Mouse (Mus musculus): ENCODE measurements at regions not wholly inside any gene's neighbourhood (a gene's known extent, or its start where the extent isn't known, plus 50 kb on each side); places are given as distances from the start of the nearest gene placed in this dataset.

DNA sequence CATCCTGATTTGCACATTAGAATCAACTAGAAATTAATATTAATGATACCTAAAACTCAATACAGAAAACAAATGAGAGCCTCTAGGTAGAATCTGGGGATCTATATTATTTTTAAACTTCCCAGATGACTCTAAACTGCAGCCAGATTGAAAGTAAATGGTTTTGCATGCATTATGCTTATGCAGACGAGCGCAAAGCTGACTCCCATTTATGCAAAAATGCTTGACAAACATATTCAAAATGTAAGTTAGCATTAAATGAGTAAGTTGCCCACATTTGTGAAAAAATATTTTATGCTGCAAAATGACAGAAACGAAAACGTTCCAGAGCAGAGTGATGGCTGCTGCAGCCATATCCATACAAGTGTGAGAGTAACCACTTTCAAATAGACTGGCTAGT lies 757.7 kb upstream of the Dppa4 start:
- no peak for ATAC-seq (replicated peaks; ENCODE audit: insufficient number of reproducible peaks, low FRiP score, low TSS enrichment, low read depth)

DNA sequence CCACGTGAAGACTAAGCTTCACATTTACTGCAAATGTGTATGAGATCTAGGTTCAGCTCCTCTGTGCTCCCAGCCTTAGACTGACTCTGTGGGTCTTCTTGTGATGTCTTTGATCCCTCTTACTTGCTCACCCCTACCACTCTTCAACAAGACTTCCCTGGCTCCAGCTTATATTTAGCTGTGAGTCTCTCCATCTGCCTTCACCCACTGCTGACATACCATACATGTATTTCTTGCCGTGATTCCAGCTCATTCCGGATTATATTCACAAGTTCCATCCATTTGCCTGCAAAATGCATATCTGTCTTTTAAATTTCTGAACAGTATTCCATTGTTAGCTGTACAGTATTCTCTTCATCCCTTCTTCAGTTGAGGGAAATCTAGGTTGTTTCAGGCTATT lies 756.9 kb upstream of the Dppa4 start:
- DNase-seq (ENCODE audit: low spot score) (no peak), ATAC-seq (replicated peaks; ENCODE audit: insufficient number of reproducible peaks, low FRiP score, low TSS enrichment, low read depth) (no peak)
- H3K4me1 ChIP-seq (ENCODE audit: control insufficient read depth, insufficient read depth, low read length) = no peaks in the 10 kb centered on the region
- 93% methylated on average over 3 of the region's 3 CpGs for WGBS
- H3K9ac ChIP-seq (replicated peaks; ENCODE audit: low read length) = no peak overlapping the region
- H3K9me3 ChIP-seq (replicated peaks; ENCODE audit: control insufficient read depth, low read length) = no peaks in the 10 kb centered on the region
- H3K27ac ChIP-seq (replicated peaks; ENCODE audit: low read depth, low read length) = no peak overlapping the region
- no peak overlapping the region for H3K4me2 ChIP-seq (ENCODE audit: low read depth, low read length)
- H3K4me3 ChIP-seq (ENCODE audit: low read depth, low read length) = no peak overlapping the region
- H3K27me3 ChIP-seq (ENCODE audit: control insufficient read depth, insufficient read depth, low read length) = no peaks in the 10 kb centered on the region
- H3K36me3 ChIP-seq (replicated peaks; ENCODE audit: control insufficient read depth, insufficient read depth, low read depth, low read length) = no peaks in the 10 kb centered on the region

More for the DNA sequence above, 757.7 kb upstream of the Dppa4 start:
- H3K27me3 ChIP-seq (ENCODE audit: control insufficient read depth, insufficient read depth, low read length) = no peaks in the 10 kb centered on the region
- no peak overlapping the region for H3K27ac ChIP-seq (replicated peaks; ENCODE audit: low read depth, low read length)
- no peak overlapping the region for H3K9ac ChIP-seq (replicated peaks; ENCODE audit: low read length)
- no peak overlapping the region for H3K4me3 ChIP-seq (ENCODE audit: low read depth, low read length)
- no peak for DNase-seq (ENCODE audit: low spot score)
- no peak overlapping the region for H3K4me2 ChIP-seq (ENCODE audit: low read depth, low read length)
- H3K9me3 ChIP-seq (replicated peaks; ENCODE audit: control insufficient read depth, low read length) = no peaks in the 10 kb centered on the region
- H3K4me1 ChIP-seq (ENCODE audit: control insufficient read depth, insufficient read depth, low read length) = no peaks in the 10 kb centered on the region
- H3K36me3 ChIP-seq (replicated peaks; ENCODE audit: control insufficient read depth, insufficient read depth, low read depth, low read length) = no peaks in the 10 kb centered on the region
- WGBS = 93% methylated on average over 4 of the region's 4 CpGs

DNA sequence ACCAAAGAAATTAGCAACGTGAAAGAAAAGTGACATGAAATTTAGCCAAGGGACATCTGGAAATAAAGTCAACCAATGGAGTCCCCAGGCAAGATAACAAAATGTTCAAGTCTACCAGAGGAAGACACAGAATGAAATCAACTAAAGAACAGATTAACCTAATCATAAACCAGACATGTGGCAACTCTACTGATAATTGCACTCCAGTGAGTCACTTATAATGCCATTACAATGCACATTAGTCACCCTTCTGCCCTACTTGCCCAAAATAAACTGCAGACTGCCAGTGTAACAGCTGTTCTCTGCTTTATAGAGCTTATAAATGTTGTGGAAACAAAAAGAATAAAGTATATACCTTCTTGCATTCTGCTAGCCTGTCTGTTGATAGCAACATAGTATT lies 747.0 kb upstream of the Dppa4 start:
- H3K9me3 ChIP-seq (replicated peaks; ENCODE audit: control insufficient read depth, low read length) = no peaks in the 10 kb centered on the region
- no peaks in the 10 kb centered on the region for H3K27me3 ChIP-seq (ENCODE audit: control insufficient read depth, insufficient read depth, low read length)
- no peak overlapping the region for H3K27ac ChIP-seq (replicated peaks; ENCODE audit: low read depth, low read length)
- ATAC-seq (replicated peaks; ENCODE audit: insufficient number of reproducible peaks, low FRiP score, low TSS enrichment, low read depth) (no peak), DNase-seq (ENCODE audit: low spot score) (no peak)
- H3K4me1 ChIP-seq (ENCODE audit: control insufficient read depth, insufficient read depth, low read length) = no peaks in the 10 kb centered on the region
- no peaks in the 10 kb centered on the region for H3K36me3 ChIP-seq (replicated peaks; ENCODE audit: control insufficient read depth, insufficient read depth, low read depth, low read length)
- H3K4me2 ChIP-seq (ENCODE audit: low read depth, low read length) = no peak overlapping the region
- H3K4me3 ChIP-seq (ENCODE audit: low read depth, low read length) = no peak overlapping the region
- WGBS = 43% methylated on average over 1 of the region's 1 CpGs
- no peak overlapping the region for H3K9ac ChIP-seq (replicated peaks; ENCODE audit: low read length)

DNA sequence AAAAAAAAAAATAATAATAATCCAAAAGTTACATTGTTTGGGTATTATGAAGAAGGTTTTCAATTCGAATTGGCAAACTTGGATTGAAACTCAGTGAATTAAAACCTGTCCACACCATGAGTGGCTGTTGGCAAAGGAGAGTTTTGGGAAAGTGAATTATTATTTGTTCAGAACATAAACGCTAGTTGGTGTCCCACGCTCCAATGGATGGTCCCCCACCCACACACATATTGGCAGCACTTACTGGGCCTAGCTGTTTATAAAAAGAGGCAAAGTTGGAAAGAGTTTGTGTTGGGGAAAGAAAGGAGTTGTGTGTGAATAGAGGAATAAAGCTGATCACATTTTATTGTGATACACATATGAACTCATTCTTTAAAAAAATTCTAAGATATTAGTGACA lies 732.4 kb upstream of the Dppa4 start:
- no peak for ATAC-seq (replicated peaks; ENCODE audit: insufficient number of reproducible peaks, low FRiP score, low TSS enrichment, low read depth)
- no peaks in the 10 kb centered on the region for H3K4me1 ChIP-seq (ENCODE audit: control insufficient read depth, insufficient read depth, low read length)
- DNase-seq (ENCODE audit: low spot score) = no peak

DNA sequence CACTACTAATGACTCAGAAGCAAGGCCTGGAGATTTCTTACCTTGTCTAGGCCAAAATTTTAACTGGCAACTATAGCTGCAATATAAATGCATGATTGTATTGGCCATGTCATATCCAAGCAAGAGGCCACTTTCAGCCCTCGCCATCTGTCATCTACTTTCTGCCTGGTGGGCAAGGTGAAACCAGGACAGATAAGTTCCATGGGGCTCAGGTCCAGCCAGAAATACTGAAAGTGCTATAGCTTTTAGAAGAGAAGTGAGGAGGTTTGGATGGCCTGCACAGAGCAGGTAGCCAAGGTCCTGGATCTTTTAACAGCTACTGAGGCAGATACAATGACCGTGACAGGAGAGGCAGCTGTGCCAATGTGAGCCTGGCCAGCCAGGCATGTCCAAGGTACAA lies 715.5 kb upstream of the Dppa4 start:
- Histone ChIP-seq H3K36me3 (replicated peaks; ENCODE audit: control insufficient read depth, insufficient read depth, low read depth, low read length) (no peaks in the 10 kb centered on the region), H3K4me3 (ENCODE audit: low read depth, low read length) (no peak overlapping the region), H3K9ac (replicated peaks; ENCODE audit: low read length) (no peak overlapping the region), H3K9me3 (replicated peaks; ENCODE audit: control insufficient read depth, low read length) (no peaks in the 10 kb centered on the region), H3K27ac (replicated peaks; ENCODE audit: low read depth, low read length) (no peak overlapping the region), H3K4me1 (ENCODE audit: control insufficient read depth, insufficient read depth, low read length) (no peaks in the 10 kb centered on the region), H3K4me2 (ENCODE audit: low read depth, low read length) (no peak overlapping the region), H3K27me3 (ENCODE audit: control insufficient read depth, insufficient read depth, low read length) (no peaks in the 10 kb centered on the region)
- WGBS = 93% methylated on average over 2 of the region's 2 CpGs
- DNase-seq (ENCODE audit: low spot score) (no peak), ATAC-seq (replicated peaks; ENCODE audit: insufficient number of reproducible peaks, low FRiP score, low TSS enrichment, low read depth) (no peak)

More for the DNA sequence above, 732.4 kb upstream of the Dppa4 start:
- H3K9me3 ChIP-seq (replicated peaks; ENCODE audit: control insufficient read depth, low read length) = no peaks in the 10 kb centered on the region
- H3K27ac ChIP-seq (replicated peaks; ENCODE audit: low read depth, low read length) = no peak overlapping the region
- no peaks in the 10 kb centered on the region for H3K36me3 ChIP-seq (replicated peaks; ENCODE audit: control insufficient read depth, insufficient read depth, low read depth, low read length)
- no peak overlapping the region for H3K4me2 ChIP-seq (ENCODE audit: low read depth, low read length)
- H3K4me3 ChIP-seq (ENCODE audit: low read depth, low read length) = no peak overlapping the region
- no peaks in the 10 kb centered on the region for H3K27me3 ChIP-seq (ENCODE audit: control insufficient read depth, insufficient read depth, low read length)
- 83% methylated on average over 3 of the region's 3 CpGs for WGBS
- no peak overlapping the region for H3K9ac ChIP-seq (replicated peaks; ENCODE audit: low read length)

DNA sequence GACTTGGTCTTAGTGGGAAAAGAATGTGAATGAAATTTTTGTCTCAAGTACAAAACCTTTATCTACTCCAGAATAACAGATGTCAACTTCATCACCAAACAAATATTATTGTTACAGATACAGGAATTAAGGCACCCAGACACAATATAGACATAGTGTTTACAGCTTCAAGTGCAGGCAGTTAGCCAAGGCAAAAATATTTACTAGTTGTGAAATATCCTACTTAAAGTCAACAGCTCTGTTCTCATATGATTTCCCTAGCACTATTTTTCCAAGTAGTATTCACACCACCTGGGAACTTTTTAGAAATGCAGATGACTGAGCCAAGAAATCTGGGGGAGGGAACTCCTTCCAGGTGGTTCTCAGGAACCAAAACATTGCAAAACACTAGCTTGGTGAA lies 684.1 kb upstream of the Dppa4 start:
- H3K4me3 ChIP-seq (ENCODE audit: low read depth, low read length) = no peak overlapping the region
- no peaks in the 10 kb centered on the region for H3K9me3 ChIP-seq (replicated peaks; ENCODE audit: control insufficient read depth, low read length)
- ATAC-seq (replicated peaks; ENCODE audit: insufficient number of reproducible peaks, low FRiP score, low TSS enrichment, low read depth) = no peak

More for the DNA sequence above, 684.1 kb upstream of the Dppa4 start:
- no peaks in the 10 kb centered on the region for H3K4me1 ChIP-seq (ENCODE audit: control insufficient read depth, insufficient read depth, low read length)
- no peak overlapping the region for H3K9ac ChIP-seq (replicated peaks; ENCODE audit: low read length)
- H3K27ac ChIP-seq (replicated peaks; ENCODE audit: low read depth, low read length) = no peak overlapping the region
- H3K27me3 ChIP-seq (ENCODE audit: control insufficient read depth, insufficient read depth, low read length) = no peaks in the 10 kb centered on the region
- no peak overlapping the region for H3K4me2 ChIP-seq (ENCODE audit: low read depth, low read length)
- H3K36me3 ChIP-seq (replicated peaks; ENCODE audit: control insufficient read depth, insufficient read depth, low read depth, low read length) = no peaks in the 10 kb centered on the region
- DNase-seq (ENCODE audit: low spot score) = no peak

Data from embryonic facial prominence, embryonic 11.5 days (tissue).